Mouse (Mus musculus): ENCODE measurements around the gene Gstm6.
"Not testable (repeated sequence)": the region's sequence is repeated elsewhere in the genome, so short reads cannot be mapped to it uniquely, and the experiment has no call there.

The Gstm6 gene

DNA sequence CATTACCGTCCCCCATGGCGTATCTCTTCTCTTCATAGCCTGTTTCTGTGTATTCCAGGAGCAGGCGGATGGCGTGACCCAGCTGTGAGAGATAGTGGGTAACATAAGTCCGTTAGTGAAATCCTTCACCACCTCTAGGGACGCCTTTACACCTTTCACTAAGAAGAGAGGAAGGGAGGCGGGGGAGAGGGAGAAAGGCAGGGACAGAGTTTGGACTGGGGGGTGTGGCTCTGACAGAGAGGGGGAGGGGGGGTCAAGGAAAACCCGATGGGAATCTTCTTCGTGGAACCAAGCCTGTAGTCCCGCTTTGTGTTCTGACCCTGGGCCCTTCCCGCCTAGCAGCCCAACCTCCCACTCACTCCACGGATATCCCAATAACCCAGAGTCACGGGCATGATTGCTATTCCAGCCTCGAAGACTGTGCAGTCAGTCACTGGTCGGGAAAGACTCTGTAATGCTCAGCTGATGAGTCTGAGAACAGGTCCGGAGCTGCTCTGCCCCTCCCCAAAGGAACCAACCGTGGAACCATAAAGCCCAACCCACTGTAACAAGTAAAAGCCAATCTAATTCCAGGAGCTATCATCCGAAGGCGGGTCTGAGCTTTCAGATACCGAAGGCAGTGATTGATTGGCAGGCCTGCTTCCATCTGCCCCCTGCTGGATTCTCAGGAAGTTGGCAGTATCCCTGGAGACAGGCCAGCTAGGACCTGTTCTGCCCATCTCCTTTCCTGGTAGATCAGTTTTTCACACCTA, at the start of gene Gstm6:
Gene Gstm6, minus strand, starts transcription at position 511 of the 752 bp plus-strand sequence.
- DNase-seq (ENCODE audit: low read depth, low spot score) = peak; percentile 85

DNA sequence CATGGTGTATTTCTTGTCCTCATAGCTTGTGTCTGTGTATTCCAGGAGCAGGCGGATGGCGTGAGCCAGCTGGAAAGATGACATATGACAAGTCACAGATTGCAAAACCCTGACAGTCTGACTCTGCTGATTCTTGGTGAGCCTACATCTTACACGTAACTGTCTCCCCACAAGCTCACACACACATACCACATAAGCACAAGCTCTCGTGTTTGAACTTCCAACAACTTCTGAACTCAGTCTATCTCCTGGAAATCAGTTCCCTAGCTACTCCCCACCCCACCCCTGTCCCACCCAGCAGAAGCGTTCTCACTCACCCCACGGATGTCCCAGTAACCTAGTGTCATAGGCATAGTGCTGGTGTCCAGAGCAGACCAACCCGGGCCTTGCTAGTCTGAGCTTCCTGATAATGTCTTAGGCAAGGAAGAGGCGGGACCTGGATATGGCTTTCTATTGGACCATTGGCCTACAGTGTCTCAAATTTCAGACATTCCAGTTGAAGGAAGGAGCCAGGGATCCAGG, 42.6 kb upstream of the Gstm6 start, which contains the start of gene Gstm2:
Gene Gstm2, minus strand, starts transcription at position 413 of the 522 bp plus-strand sequence.
- DNase-seq (ENCODE audit: low read depth, low spot score) = no peak

DNA sequence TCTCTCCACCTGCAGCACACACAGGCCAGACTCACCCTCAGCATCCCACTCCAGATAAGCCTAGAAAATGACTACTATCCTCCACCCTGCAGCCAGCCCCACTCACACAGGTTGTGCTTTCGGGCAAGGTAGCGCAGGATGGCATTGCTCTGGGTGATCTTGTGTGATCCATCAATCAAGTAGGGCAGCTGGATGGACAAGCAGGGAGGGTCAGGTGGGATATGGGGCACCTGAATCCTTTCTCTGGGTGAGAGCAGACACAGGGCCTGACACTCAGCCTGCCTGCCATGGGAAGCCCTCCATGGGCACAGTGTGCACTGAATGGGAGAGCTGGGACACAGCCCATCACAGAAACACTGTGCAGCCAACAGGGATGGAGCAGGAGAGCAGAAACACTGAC, 41.6 kb upstream of the Gstm6 start:
- DNase-seq (ENCODE audit: low read depth, low spot score) = not testable (repeated sequence)

DNA sequence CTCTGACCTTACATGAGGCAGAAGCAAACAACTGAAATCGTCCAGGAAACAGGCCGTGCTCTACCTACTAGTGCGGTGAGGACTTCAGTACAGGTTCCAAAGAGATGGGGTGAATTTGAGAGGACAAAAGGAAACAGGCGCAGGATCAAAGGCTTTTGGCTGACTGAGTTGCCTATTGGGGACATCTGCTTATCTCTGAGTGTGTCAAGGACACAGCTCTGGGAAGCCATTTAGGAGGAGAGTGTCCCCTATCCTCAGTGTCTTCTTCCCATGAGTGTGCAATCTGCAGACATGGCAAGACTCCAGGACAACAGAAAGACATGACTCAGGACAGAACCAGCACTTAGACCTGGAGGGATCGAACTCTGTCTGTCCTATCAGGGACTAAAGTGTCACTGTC, 40.9 kb upstream of the Gstm6 start:
- no peak for DNase-seq (ENCODE audit: low read depth, low spot score)

DNA sequence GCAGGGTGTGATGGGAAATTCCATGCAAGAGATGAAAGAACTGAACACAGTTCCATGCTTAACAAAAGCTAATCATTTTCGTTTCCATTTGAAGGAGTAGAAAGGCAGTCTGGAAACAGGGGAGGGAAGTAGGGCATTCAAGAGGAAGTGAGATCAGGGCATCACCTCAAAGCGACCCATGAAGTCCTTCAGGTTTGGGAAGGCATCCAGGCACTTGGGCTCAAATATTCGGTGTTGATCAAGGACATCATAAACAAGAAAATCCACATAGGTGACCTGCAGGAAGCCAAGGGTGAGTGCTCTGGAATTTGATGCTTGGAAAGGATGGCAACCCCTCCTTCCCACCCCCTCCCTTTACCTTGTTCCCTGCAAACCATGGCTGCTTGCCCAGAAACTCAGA, 40.2 kb upstream of the Gstm6 start:
- no peak for DNase-seq (ENCODE audit: low read depth, low spot score)

DNA sequence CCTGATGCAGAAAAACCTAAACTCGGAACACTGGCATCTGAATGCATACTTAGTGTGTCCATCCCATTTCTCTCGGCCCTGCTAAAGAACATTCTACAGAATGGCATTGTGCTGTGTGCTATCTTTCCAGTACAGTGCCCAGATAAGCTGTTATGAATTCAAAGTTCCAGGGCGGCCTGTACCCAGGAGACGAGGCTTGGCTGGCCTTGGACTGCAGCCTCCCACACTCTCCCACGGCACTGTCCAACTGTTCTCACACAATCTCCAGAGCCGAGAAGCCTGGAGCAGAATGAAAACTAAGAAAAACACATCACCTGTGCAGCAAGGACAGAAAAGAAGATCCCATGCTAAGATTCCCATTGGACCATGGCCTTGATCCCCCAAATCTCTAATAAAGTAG, 39.2 kb upstream of the Gstm6 start:
- DNase-seq (ENCODE audit: low read depth, low spot score) = peak; percentile 22

DNA sequence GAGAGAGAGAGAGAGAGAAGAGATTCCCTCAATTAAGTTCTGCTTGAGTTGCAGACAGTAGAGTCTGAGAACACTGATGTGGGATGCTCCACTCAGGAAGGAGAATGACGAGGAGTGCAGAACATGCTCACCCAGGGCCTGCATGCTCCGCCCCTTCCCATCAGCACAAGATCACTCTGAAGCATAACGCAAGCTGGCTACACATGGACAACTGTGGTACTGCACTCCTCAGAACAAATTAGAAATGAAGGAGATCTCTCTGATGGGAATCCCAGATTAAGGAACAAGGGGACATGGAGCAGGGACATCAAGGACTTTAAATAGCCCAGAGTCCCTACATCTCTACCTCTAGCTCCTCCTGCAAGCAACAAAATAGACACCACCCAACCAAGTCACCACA, 37.7 kb upstream of the Gstm6 start:
- no peak for DNase-seq (ENCODE audit: low read depth, low spot score)

DNA sequence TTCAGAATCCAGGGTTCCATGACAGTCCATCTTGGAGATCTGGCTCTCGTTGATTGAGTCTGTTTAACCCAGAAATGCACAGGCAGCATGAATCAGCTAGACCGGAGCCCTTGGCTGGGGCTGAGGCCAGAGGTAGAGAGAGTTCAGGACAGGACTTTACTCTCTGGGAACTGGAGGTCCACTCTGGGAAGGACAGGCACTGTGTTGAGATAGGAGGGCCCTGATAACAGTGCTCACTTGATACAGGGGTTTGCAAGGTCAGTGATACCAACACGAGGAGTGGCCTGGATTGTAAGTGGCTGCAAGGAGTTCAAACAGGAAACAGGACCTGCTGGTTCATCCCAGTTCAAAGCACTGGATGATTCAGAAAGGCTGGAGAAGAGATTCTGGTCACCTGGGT, 34.1 kb upstream of the Gstm6 start:
- DNase-seq (ENCODE audit: low read depth, low spot score) = no peak

DNA sequence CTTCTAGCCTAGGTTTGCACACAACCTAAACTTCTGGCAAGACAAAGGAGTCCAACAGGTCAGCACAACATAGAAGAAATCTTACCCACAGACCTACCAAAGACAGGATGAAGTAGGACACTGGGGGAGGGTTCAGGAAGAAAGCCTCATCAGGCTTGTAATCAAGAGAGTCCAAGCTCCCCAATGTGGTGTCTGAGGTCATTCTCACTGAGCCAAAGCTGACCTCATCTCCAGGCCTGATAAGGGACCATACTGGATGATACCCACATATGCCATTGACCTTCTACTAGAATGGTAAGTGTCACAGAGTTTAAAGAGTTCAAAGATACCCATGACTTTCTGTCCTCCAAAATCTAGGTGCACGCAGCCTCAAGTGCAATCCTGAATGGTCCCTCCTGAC, 30.7 kb upstream of the Gstm6 start:
- DNase-seq (ENCODE audit: low read depth, low spot score) = no peak

DNA sequence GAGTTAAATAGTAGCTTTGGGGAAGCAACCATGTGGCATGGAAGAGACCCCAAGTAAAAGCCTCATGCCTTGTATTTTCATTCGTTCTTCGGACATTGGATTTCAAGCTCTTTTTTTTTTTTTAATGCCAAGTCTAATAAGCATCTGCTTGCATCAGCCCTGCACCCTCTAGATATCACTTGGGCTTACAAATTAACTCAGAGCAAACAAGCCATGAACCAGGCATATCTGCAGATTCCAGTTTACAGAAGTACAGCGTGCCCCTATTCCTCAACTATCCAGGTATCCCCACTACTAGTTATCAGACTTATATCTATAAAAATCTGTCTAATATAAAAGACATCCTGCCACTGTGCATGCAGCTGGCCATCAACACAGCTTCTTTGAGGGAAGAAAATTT, 28.5 kb upstream of the Gstm6 start:
- DNase-seq (ENCODE audit: low read depth, low spot score) = no peak

DNA sequence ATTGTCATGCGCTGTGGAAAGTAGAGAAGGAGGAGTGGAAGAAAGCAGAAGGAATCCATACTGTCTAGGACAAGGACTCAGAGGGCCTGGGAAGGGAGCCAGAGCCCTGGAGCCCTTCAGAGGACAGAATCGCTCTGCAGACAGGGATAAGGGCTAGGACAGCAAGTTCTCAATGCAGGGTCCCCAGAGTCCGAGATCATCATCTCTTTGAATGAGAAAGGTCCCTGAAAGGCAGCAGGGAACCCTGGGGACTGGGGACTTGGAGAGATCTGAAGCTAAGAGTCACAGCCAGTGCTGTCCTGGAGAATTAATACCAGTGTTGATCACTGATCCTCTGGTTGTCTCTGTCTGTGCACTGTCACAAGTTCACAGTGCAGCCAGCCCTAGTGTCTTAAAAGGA, 27.6 kb upstream of the Gstm6 start:
- DNase-seq (ENCODE audit: low read depth, low spot score) = not testable (repeated sequence)

DNA sequence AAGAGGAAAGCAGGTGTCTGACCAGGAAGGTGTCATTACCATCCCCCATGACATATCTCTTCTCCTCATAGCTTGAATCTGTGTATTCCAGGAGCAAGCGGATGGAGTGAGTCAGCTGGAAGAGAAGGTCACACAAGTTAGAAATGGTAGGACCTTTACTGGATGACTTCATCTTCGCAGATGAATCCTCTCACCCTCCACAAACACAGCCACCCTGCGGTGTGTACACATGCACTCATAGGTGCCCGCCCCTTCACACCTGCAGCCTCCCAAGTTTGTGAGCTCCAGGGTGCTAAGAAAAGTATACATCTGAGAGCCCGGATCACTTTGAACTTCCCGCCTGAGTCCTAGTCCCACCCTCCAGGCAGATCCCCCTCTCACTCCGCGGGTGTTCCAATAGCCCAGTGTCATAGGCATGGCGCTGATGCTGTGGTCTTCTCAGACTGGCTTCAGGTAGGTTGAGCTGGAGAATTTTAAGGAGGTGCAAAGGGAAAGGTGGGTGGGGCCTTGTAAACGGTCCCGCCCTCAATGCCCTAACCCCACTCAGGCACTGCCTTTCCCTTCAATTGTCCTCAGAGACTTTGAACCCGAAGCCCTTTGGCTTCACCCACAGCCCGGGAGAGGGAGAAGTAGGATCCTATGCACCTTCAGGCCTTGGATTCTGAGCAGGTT, 25.3 kb upstream of the Gstm6 start, which contains the start of gene Gstm3:
Gene Gstm3, minus strand, starts transcription at position 560 of the 672 bp plus-strand sequence.
- DNase-seq (ENCODE audit: low read depth, low spot score) = no peak

DNA sequence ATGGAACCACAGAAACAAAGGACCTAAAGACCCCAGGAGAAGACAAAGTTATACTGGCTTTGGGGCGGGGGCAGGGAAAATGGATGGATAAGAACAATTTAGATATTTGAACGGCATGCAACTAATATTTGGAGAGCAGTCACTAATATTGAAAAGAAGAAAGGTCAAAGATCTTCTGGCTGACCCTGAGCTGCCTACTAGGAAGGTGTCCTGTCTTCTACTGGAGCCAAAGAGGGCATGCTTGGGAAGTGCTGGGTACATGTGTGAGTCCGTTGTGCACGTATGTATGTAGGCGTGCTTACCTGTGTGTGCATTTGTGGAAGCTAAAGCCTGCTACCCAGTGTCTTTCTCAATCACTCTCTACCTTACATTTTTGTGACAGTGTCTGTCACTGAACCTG, 23.1 kb upstream of the Gstm6 start:
- no peak for DNase-seq (ENCODE audit: low read depth, low spot score)

DNA sequence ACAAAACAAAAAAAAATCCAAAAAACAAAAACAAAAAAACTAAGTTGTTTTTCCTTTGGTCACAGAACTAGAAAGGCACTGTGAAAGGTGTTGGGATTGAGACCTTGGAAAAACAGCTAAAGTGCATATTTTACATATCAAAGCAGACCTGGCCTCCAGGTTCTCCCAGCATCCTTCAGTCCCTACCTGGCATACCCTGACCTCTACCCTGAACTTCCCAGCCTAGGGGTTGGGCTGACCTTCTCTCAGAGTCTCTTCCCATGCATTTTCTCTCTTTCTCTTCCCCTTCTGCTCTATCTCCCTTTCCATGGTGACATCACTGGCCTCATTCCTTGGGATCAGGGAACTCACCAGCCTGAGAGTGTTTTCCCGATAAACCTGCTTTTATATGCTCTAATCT, 22.0 kb upstream of the Gstm6 start:
- DNase-seq (ENCODE audit: low read depth, low spot score) = no peak

DNA sequence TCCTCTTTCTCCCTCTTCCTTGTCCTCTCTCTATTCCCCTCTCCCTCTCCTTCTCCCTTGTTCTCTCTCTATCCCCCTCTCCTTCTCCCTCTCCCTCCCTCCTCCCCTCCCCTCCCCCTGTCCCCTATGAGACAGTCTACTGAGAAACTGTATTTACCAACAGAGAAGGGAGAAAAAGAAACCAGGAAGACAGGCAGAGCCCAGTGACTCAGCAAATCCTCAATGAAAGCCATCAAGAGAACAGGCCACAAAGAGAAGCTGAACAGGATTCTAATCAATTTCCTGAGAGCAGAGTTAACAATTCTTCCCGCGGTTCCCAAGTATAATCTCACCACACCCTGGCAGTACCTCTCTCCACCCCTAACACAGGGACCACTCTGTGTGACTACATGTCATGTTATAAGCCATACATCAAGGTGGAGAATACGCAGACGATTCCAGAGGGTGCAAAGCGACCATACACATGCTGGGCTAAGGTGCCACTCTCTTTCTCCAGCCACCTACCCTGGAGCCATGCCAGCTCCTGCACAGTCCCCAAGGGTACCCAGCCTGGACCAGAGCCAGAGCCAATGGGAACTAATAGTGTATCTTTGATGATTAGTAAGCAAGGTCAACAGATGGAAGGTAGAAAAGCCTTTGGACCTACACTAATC, 21.2 kb upstream of the Gstm6 start:
- no peak for DNase-seq (ENCODE audit: low read depth, low spot score)

DNA sequence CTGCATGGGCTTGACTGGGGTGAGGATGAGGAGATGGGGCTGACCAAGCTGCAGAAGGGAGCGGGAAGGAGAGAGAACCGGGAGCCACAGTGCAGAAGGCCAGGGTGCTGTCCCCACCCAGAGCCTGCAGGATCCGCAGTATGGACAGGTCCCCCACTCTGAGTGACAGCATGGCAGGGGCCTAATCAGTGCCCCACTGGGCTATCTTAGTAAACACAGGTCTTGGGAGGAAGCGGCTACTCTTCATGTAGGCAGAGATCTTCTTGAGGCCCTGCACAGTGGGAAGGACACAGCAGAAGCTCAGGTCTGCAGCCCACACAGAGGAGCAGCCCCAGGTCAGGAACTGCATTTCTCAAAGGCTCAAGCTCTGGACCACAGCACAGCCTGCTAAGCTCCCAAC, 20.5 kb upstream of the Gstm6 start:
- no peak for DNase-seq (ENCODE audit: low read depth, low spot score)

DNA sequence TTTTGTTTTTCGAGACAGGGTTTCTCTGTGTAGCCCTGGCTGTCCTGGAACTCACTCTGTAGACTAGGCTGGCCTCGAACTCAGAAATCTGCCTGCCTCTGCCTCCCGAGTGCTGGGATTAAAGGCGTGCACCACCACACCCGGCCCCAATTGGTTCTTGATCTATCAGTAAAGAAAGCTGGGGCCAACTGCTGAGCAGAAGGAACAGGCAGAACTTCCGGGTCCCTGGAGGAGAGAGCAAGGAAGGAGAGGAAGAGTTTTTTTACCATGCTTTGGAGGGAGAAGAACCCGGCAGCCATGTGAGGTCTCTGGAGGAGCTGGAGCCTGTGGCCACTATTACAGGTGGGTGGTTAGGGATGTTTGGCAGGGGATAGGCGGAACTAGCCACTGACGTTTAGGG, 11.7 kb upstream of the Gstm6 start:
- not testable (repeated sequence) for DNase-seq (ENCODE audit: low read depth, low spot score)

DNA sequence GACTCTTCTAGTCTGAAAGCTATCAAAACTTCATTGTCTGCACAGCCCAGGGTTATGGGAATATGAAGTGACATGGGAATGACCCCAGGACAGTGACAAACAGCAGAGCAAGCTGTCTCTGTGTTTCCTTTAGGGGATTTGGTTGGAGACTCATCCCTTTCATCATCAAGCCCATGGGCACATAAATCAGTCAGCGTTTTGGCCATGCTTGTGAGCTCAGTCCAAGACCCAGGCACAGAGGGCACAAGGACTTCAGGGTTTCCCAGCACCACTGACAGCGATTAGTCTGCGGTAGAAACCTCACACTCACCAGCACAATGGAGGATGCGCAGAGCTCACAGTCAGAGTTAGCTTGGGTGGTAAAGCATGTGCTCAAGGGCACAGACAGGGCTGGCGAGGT, 10.4 kb upstream of the Gstm6 start:
- DNase-seq (ENCODE audit: low read depth, low spot score) = no peak

DNA sequence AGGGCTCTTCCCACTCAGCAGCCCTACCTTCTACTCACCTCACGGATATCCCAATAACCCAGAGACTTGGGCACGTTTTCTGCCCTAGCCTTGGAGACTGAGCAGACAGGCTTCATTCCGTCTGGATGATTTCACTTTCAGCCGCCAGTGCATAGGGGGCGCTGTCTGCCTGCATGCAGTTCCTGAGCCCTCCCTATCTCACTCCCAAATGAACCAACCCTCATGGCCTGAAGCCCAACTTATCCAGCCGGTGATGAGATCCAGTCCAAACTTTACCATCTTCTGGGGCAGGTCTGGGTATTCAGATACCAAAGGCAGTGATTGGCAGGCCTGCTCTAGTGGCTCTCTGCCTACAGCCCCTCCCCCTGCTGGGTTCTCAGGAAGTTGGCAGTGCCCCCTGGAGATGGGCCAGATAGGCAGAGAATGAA, 9.8 kb upstream of the Gstm6 start:
- peak; percentile 76 for DNase-seq (ENCODE audit: low read depth, low spot score)

DNA sequence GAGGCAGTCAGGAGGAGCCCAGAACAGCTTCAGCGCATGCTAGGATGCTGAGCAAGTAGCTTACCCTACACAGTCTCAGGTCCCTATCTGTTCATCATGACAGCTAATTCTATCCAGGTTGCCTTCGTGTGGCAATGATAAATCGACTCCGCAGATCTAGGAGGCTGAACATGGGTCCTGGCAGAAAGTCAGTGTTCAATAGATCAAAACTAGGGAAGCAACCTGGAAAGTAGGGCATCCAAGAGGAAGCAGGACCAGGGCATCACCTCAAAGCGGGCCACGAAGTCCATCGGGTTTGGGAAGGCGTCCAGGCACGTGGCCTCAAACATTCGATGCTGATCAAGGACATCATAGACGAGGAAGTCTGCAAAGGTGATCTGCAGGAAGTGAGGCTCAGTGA, 7.0 kb upstream of the Gstm6 start:
- no peak for DNase-seq (ENCODE audit: low read depth, low spot score)

DNA sequence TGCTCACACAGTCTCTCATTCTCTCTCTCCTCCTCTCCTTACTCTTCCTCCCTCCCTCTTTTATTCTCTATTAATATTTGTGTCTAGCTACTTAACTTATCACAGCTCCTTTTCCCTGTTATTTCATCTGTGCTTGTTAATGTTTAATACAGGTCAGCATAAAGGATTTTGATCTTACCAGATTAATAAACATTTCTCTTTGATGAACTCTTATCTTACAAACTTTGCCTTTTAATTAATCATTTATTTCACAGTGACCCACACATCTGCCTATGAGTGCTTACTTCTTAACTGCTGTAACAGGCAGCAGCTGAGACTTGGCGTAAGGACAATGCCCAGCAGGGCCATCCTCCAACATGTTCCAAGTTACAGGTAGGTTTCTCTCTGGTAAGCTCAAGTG, 5.9 kb upstream of the Gstm6 start:
- DNase-seq (ENCODE audit: low read depth, low spot score) = not testable (repeated sequence)

DNA sequence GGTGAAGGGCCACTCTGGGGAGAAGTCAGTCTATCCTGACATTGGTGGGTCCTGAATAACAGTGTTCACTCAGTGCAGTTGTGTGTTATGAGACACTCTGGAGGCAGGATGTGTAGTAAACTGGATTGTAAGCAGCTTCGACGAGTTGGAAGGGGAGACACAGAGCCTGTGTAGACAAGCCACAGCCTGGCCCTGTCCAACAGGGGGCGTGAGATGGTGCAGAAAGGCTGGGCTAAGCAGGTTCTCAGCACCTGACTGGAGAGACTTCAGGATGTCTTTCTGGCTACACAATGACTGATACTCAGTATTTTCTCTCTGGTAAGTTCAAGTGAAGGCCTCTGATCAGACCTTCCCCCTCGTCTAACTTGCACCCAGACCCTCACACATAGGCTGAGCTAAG, 2.2 kb upstream of the Gstm6 start:
- DNase-seq (ENCODE audit: low read depth, low spot score) = no peak
